Mouse (Mus musculus): ENCODE results near the gene Wdr37.
A peak's percentile ranks its signal among the peaks of the same experiment; 100 is the strongest.

Wdr37 gene

DNA sequence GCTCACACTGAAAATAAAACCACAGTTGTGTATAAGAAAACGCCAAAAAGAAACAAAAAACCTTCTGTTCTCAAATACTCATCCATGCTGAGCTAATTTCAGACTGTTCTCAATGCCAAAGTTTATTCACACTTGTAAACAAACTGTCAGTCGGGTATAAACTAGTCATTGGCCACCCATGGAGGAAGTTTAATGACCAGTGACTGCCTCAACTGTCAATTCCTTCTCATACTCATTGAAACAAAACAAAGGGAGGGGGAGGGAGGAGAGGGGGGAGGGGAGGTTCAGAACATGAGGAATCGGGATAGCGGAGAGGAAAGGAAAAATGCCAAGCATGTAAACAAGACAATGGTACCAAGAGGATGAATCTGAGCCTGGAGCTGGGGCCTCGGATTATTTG is 41.9 kb downstream of the Wdr37 start:
- no peaks in the 10 kb centered on the region for H3K27me3 ChIP-seq (ENCODE audit: control insufficient read depth, insufficient read depth, low read length, poor library complexity, severe bottlenecking)
- DNase-seq (ENCODE audit: low read depth, low spot score) = no peak
- H3K36me3 ChIP-seq (ENCODE audit: control insufficient read depth, insufficient read depth, low read length, poor library complexity, severe bottlenecking) = peaks cover 7% of the 10 kb centered on the region; the same call in 1 of the 2 replicates

DNA sequence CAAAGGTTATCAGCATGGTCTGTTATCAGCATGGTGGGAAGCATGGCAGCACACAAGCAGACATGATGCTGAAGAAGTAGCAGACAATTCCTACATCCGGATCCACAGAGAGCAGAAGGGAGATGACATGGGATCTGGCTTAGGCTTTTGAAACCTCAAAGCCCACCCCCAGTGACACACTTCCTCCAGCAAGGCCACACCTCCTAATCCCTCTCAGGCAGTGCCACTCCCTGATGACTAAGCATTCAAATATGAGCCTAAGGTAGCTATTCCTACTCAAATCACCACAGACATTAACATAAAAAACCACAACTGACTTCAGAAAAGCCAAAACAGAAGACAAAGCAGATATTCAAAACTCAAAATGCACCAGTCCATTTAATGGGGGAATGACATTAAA is 42.8 kb downstream of the Wdr37 start:
- no peak for DNase-seq (ENCODE audit: low read depth, low spot score)
- Histone ChIP-seq H3K27me3 (ENCODE audit: control insufficient read depth, insufficient read depth, low read length, poor library complexity, severe bottlenecking) (no peaks in the 10 kb centered on the region), H3K36me3 (ENCODE audit: control insufficient read depth, insufficient read depth, low read length, poor library complexity, severe bottlenecking) (peaks cover 4% of the 10 kb centered on the region; the same call in 1 of the 2 replicates)

DNA sequence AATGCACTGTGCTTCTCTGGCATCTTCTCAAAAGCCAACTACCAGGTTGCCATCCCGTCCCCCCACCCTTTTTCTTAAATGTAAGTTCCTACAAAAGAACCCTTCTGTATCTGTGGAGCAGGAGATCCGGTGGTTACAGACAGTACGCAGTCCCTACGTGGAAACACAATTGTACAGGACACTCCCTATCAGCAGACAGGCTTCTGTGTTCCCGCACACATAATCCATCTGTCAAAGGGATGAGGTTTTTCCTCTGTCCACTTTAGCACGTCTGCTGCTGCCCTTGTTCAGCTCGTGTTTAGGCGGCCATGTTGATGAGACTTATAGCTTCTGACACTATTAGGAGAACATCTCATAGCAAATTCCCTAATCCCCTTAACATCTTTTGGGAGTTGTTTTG is 48.2 kb downstream of the Wdr37 start:
- Histone ChIP-seq H3K27me3 (ENCODE audit: control insufficient read depth, insufficient read depth, low read length, poor library complexity, severe bottlenecking) (no peaks in the 10 kb centered on the region), H3K36me3 (ENCODE audit: control insufficient read depth, insufficient read depth, low read length, poor library complexity, severe bottlenecking) (peaks cover 2% of the 10 kb centered on the region)
- DNase-seq (ENCODE audit: low read depth, low spot score) = no peak

DNA sequence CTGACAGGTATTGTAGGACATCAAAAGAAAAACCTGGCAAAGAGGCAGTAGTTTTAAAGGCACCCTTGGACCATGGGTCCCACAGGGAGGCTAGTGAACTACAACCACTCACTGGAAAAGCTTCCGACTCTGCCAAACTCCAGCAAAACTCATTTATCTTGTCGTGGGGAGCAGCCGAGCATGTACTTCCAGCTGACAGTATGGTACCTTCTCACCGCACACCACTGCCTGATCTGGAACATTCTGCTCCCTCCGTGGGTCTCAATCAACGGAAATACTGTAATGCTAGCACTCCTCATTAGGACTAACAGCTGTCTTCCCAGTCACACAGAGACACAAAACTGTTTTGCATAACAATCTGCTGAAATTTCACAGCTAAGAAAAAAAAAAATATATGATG is 48.6 kb downstream of the Wdr37 start:
- Histone ChIP-seq H3K27me3 (ENCODE audit: control insufficient read depth, insufficient read depth, low read length, poor library complexity, severe bottlenecking) (no peaks in the 10 kb centered on the region), H3K36me3 (ENCODE audit: control insufficient read depth, insufficient read depth, low read length, poor library complexity, severe bottlenecking) (peaks cover 2% of the 10 kb centered on the region)
- no peak for DNase-seq (ENCODE audit: low read depth, low spot score)

DNA sequence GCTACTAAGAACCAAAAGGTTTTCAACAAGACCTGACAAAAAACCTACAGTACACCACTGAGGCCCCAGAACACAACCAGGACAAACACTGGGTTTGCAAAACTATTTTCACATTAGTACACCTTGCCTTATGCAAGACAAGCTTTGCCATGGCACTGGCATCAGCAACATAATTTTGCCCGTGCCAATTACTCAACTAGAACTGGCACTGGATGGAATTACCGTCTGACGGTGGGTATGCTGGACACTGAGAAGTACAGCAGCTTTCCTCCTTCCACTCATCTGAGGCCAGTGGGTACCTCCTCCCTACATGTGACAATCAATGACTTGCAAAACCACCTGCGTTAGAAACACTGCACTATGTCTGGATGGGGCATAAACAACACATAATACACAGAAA is 49.5 kb downstream of the Wdr37 start:
- no peak for DNase-seq (ENCODE audit: low read depth, low spot score)
- peaks cover 2% of the 10 kb centered on the region for H3K36me3 ChIP-seq (ENCODE audit: control insufficient read depth, insufficient read depth, low read length, poor library complexity, severe bottlenecking)
- H3K27me3 ChIP-seq (ENCODE audit: control insufficient read depth, insufficient read depth, low read length, poor library complexity, severe bottlenecking) = no peaks in the 10 kb centered on the region

DNA sequence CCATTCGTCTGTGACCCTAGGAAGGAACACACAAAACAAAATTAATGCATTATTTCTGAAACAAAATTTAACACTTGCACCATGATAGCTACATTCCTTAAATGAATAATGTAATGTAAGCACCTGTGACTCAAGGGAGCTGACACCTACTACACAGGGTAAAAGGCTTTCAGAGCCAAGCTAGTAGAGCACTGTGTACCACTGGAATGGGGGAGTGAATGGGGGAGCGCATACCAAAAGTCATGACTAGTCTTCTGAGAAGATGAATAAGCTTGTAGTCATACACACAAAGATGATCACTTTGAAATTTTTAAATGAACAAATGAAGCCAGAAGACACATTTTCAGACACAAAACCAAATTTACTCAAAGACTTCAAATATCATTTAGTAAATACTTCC is 65.8 kb downstream of the Wdr37 start:
- Histone ChIP-seq H3K27me3 (ENCODE audit: control insufficient read depth, insufficient read depth, low read length, poor library complexity, severe bottlenecking) (no peaks in the 10 kb centered on the region), H3K36me3 (ENCODE audit: control insufficient read depth, insufficient read depth, low read length, poor library complexity, severe bottlenecking) (peaks cover 4% of the 10 kb centered on the region; the same call in 1 of the 2 replicates)
- DNase-seq (ENCODE audit: low read depth, low spot score) = no peak

DNA sequence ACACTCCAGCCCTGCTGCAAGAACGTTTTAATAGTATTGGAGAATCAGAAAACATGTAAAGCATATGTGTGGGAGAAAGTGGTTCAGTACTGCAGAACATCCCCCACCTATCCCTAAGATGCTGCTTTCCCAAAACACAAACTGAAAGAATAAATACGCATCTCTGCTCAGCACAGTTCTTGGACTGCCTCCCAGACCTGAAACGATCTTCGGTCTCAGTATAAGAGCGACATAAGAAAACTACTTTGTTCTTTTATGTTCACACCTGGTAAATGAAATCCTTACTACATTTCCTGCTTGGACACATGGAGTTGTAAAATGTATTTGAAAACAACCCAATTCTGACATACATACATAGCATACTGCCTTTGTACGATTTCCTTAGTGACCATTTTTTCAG is 71.1 kb downstream of the Wdr37 start:
- DNase-seq (ENCODE audit: low read depth, low spot score) = no peak
- Histone ChIP-seq H3K36me3 (ENCODE audit: control insufficient read depth, insufficient read depth, low read length, poor library complexity, severe bottlenecking) (peaks cover 4% of the 10 kb centered on the region; the same call in 1 of the 2 replicates), H3K27me3 (ENCODE audit: control insufficient read depth, insufficient read depth, low read length, poor library complexity, severe bottlenecking) (no peaks in the 10 kb centered on the region)

DNA sequence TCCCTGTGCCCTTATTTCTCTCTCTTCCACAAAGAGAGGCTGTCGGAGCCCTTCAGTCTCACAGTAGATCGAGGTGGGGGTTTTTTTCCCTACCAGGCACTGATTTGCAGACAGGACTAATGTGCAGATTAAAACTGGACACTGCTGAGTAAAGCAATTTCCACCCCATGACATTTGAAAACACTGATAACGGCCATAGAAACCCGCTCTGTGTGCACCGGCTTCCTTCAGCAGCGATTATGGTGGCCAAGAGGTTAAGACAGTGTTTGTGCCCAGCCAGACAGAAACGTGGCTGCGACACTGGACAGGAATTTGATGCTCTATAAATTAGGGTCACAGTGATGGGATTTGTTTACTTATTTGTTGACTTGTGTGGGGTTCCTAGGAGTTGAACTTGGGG is 78.5 kb downstream of the Wdr37 start:
- no peak for DNase-seq (ENCODE audit: low read depth, low spot score)
- Histone ChIP-seq H3K27me3 (ENCODE audit: control insufficient read depth, insufficient read depth, low read length, poor library complexity, severe bottlenecking) (no peaks in the 10 kb centered on the region), H3K36me3 (ENCODE audit: control insufficient read depth, insufficient read depth, low read length, poor library complexity, severe bottlenecking) (no peaks in the 10 kb centered on the region)

DNA sequence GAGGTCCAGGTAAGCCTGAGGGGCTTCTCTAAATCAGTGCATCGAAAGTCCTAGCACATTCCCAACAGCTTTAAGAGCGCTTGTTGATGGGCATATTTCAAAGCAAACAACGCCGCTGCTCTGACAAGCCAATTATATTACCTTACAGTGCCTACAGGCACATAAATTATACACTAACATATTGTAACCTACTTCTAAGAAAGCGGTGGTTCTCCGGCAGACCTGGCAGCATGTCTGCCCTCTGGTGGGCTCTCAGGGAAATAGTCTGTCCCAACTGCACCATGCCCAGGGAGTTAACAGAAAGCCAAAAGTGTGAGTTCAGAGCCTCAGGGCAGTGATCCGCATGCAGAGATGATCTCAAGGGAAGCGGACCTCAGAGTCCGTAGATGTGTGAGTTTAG is 86.5 kb downstream of the Wdr37 start:
- Histone ChIP-seq H3K27me3 (ENCODE audit: control insufficient read depth, insufficient read depth, low read length, poor library complexity, severe bottlenecking) (no peaks in the 10 kb centered on the region), H3K36me3 (ENCODE audit: control insufficient read depth, insufficient read depth, low read length, poor library complexity, severe bottlenecking) (no peaks in the 10 kb centered on the region)
- peak; percentile 33 for DNase-seq (ENCODE audit: low read depth, low spot score)

DNA sequence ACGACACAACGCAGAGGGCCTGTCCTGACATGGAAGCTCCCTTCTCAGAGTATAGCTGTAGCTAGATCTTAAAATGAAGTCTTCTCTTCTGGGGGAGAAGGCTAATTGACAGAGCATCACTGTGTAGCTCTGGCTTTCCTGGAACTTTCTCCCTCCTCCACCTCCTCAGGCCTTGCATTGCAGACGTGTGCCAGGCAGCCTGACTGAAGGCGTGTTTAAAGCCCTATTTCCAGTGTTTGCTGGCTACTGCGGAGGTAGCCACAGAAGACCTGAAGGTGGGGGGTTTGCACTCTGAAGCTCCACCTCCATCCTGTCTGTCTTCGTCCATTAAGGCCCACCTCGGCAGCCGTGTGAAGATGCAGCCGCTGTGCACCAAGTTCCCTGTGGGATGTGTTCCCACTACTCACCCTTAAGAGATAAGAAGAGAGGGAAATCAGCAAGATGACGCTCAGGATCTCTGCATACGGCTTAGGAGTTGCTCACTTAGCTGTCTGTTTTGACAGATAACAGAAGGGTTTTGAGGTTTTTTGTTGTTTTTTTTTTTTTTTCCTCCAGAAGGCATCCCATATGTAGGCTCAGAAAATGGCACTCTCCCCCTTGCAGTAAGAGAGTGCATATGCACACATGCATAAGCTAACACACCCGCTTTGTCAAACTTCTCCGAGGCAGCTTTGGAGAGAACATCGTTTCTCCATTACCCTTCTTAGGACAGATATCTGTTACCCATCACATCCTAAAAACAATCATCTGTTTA is 87.2 kb downstream of the Wdr37 start:
- Histone ChIP-seq H3K27me3 (ENCODE audit: control insufficient read depth, insufficient read depth, low read length, poor library complexity, severe bottlenecking) (no peaks in the 10 kb centered on the region), H3K36me3 (ENCODE audit: control insufficient read depth, insufficient read depth, low read length, poor library complexity, severe bottlenecking) (no peaks in the 10 kb centered on the region)
- no peak for DNase-seq (ENCODE audit: low read depth, low spot score)

DNA sequence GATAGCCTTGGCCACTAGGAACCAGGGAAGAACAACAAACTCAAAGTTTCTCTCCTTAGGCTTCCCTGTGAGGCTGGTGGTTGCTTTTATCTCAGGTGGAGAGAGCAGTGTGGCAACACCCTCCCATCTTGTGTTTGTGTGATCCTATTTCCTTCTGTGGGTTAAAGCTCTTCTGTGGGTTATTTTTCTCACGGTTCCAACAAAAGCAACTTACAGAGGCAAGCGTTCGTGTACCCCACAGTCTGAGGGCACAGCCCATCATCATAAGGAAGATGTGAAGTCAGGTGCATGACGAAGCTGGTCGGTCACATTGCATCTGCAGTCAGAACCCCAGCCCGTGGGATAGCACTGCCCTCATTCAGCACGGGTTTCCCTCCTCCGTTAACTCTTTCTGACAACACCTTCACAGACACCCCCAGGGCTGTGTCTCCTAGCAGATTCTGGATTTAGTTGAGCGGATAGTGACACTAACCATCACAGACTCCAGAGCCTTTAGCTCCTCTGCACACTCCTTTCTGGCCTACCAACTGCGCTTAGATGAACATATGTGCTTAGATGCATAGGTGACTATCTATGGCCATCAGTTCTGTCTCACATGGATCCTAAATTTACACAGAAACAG is 87.9 kb downstream of the Wdr37 start:
- Histone ChIP-seq H3K36me3 (ENCODE audit: control insufficient read depth, insufficient read depth, low read length, poor library complexity, severe bottlenecking) (no peaks in the 10 kb centered on the region), H3K27me3 (ENCODE audit: control insufficient read depth, insufficient read depth, low read length, poor library complexity, severe bottlenecking) (no peaks in the 10 kb centered on the region)
- DNase-seq (ENCODE audit: low read depth, low spot score) = no peak

DNA sequence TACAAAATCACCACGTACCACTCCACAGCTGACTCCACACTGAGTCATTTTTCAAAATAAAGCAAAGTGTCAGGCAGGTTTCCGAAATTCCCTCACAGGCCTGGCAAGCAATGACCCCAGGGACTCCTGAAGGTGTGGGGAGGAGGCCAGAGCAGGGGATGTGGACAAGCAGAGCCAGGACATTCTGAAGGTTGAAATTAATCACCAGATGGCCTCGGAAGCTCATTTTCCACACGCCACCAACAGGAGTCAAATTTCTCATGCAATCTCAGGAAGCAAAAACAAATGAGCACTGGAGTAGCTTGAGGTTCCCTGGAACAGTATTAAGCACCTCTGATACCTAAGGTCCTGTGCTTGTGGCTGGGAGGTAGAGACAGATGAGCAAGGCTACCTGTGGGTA is 89.1 kb downstream of the Wdr37 start:
- no peaks in the 10 kb centered on the region for H3K36me3 ChIP-seq (ENCODE audit: control insufficient read depth, insufficient read depth, low read length, poor library complexity, severe bottlenecking)
- DNase-seq (ENCODE audit: low read depth, low spot score) = no peak
- no peaks in the 10 kb centered on the region for H3K27me3 ChIP-seq (ENCODE audit: control insufficient read depth, insufficient read depth, low read length, poor library complexity, severe bottlenecking)

DNA sequence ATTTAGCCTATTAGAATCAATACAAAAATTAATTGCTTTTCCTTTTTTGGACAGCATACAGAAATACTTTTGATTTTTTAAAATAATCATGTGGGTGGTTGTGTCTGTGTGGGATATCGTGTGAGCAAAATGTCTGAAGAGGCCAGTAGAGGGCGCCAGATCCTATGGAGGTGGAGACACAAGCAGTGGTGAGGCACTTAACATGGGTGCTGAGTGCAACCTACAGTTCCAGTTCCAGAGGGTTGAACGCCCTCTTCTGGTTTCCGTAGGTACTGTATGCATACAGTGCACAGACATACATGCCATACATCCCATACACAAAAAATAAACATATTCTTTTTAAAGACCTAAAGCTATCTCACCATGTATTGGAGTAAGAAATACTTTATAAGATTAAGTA is 91.3 kb downstream of the Wdr37 start:
- no peaks in the 10 kb centered on the region for H3K36me3 ChIP-seq (ENCODE audit: control insufficient read depth, insufficient read depth, low read length, poor library complexity, severe bottlenecking)
- DNase-seq (ENCODE audit: low read depth, low spot score) = peak; percentile 67
- no peaks in the 10 kb centered on the region for H3K27me3 ChIP-seq (ENCODE audit: control insufficient read depth, insufficient read depth, low read length, poor library complexity, severe bottlenecking)

DNA sequence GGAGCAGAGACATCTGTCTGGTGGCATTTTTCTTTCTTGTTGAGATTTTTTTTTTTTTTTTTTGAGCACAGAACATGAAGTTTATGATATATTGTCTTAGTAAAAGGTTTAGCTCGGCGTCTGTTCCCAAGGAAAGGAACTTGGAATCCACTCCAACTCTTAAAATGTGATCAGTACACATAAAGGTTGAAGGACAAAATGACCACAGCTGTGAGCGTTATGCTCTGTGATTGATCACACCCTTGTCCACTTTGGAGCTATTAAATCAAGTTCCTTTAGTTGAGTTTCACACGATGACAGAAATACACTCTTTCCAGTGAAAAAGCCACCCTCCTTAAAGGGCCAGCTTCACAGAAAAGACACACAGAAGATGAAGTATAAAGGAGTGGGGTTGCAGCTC is 101.1 kb downstream of the Wdr37 start:
- DNase-seq (ENCODE audit: low read depth, low spot score) = no peak
- Histone ChIP-seq H3K36me3 (ENCODE audit: control insufficient read depth, insufficient read depth, low read length, poor library complexity, severe bottlenecking) (no peaks in the 10 kb centered on the region), H3K27me3 (ENCODE audit: control insufficient read depth, insufficient read depth, low read length, poor library complexity, severe bottlenecking) (no peaks in the 10 kb centered on the region)

DNA sequence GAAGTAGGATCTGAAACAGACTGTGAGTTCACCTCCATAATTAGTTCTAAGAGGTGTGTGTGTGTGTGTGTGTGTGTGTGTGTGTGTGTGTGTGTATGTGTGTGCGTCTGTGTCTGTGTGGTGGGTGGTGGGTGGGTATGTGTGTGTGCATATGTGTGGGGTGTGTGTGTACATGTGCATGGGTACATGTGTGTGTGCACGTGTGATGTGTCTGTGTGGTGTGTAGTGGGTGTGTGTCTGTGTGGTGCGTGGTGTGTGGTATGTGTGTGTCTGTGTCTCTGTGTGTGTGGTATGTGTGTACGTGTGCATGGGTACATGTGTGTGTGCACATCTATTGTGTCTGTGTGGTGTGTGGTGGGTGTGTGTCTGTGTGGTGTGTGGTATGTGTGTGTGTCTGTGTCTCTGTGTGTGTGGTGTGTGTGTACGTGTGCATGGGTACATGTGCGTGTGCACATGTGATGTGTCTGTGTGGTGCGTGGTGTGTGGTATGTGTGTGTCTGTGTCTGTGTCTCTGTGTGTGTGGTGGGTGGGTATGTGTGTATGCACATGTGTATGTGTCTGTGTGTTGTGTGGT is 102.0 kb downstream of the Wdr37 start:
- Histone ChIP-seq H3K27me3 (ENCODE audit: control insufficient read depth, insufficient read depth, low read length, poor library complexity, severe bottlenecking) (no peaks in the 10 kb centered on the region), H3K36me3 (ENCODE audit: control insufficient read depth, insufficient read depth, low read length, poor library complexity, severe bottlenecking) (no peaks in the 10 kb centered on the region)
- DNase-seq (ENCODE audit: low read depth, low spot score) = no peak

Data from splenic B cell, adult 2 months (primary cell).